Mouse (Mus musculus): Measurements from ENCODE around the gene Tmem125. TPM values are rescaled to one million over a fixed set of nuclear protein-coding genes. Genes with fewer than 3 reads are reported as not detected.

Gene Tmem125
- total and polyA plus RNA-seq, 2 experiments from 2014 or later, result 0.14 to 0.22 TPM

DNA sequence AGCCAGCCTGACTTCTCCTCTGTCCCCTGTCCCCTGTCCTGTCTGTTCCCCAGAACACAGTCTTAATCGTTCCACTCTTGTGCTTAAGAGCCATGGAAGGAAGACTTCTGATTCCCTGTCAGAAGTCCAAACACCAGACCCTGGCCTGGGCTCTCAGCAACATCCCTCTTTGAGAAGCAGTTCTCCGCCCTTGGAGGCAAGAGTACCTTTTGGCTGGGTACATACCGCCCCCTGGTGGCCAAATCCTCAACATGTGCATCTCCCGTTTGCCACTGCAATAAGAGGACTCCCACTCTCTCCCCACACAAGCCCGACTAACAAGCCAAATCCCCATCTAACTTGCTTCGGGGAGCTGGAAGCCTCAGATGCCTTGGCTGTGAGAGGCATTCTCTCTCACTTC is 32.3 kb upstream of the Tmem125 start:
- Histone ChIP-seq H3K9me3 (ENCODE audit: low read length) (no peaks in the 10 kb centered on the region), H3K4me1 (ENCODE audit: insufficient read depth, low read length) (no peaks in the 10 kb centered on the region), H3K4me3 (ENCODE audit: low read depth, low read length) (no peak overlapping the region), H3K27me3 (ENCODE audit: insufficient read depth, low read length) (no peaks in the 10 kb centered on the region), H3K9ac (replicated peaks; ENCODE audit: low read length, poor library complexity, severe bottlenecking) (no peak overlapping the region), H3K4me2 (ENCODE audit: low read depth, low read length, poor library complexity, severe bottlenecking) (no peak overlapping the region), H3K27ac (ENCODE audit: low read depth, low read length) (no peak overlapping the region), H3K36me3 (ENCODE audit: insufficient read depth, low read length) (no peaks in the 10 kb centered on the region)
- DNase-seq (ENCODE audit: low spot score) (peak; percentile 91), ATAC-seq (ENCODE audit: low FRiP score) (0 out of 2 replicates have a peak, but pooled peaks have one; percentile 28)
- TF ChIP-seq CTCF (IDR thresholded peaks at IDR 0.05), result peak; percentile 92
- 9% methylated on average over 6 of the region's 6 CpGs for WGBS

DNA sequence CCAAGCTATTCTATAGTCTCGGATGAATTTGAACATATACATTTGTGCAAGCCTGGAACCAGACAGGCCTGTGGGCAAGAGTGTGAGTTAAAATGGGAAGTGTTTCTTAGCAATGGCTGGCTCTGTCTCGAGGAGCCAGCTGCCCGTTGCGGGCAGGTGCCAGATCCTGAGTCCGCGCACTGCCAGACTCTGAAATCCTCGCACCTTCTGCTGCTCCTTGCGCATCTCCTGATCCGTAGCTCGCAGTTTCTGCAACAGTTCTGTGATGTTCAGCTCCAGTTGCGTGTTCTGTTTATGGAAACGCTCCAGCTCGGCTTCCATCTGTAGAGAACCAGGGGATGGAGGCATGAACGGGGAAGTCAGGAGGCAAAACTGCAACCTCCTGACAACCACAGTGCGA is 27.6 kb upstream of the Tmem125 start:
- H3K9ac ChIP-seq (replicated peaks; ENCODE audit: low read length, poor library complexity, severe bottlenecking), result no peak overlapping the region
- H3K4me1 ChIP-seq (ENCODE audit: insufficient read depth, low read length), result no peaks in the 10 kb centered on the region
- no peak for DNase-seq (ENCODE audit: low spot score)
- no peak for ATAC-seq (ENCODE audit: low FRiP score)
- no peak for TF ChIP-seq CTCF (IDR thresholded peaks at IDR 0.05)
- no peak overlapping the region for H3K4me2 ChIP-seq (ENCODE audit: low read depth, low read length, poor library complexity, severe bottlenecking)
- WGBS, result 85% methylated on average over 15 of the region's 15 CpGs
- H3K27ac ChIP-seq (ENCODE audit: low read depth, low read length), result no peak overlapping the region
- no peaks in the 10 kb centered on the region for H3K36me3 ChIP-seq (ENCODE audit: insufficient read depth, low read length)
- H3K4me3 ChIP-seq (ENCODE audit: low read depth, low read length), result no peak overlapping the region
- H3K27me3 ChIP-seq (ENCODE audit: insufficient read depth, low read length), result no peaks in the 10 kb centered on the region
- H3K9me3 ChIP-seq (ENCODE audit: low read length), result no peaks in the 10 kb centered on the region

DNA sequence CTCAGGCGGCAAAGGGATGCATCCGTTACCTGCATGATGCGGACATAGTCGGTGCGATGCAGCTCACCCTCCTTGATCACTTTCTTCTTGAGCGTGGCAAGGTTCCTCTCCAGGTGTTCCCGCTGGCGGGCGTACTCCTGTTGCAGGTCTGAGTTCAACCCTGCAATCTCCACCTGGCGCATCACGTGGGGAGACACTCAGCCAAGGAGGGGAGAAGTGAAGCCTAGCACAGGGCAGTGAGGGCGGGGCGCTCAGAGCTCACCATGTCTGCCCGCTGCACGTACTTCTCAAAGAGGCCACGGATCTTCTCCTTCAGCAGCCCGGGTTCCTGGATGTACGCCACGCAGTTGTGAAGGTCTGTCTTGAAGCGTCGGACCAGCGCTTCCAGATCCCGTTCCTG is 25.5 kb upstream of the Tmem125 start:
- Histone ChIP-seq H3K4me1 (ENCODE audit: insufficient read depth, low read length) (no peaks in the 10 kb centered on the region), H3K27me3 (ENCODE audit: insufficient read depth, low read length) (no peaks in the 10 kb centered on the region), H3K4me2 (ENCODE audit: low read depth, low read length, poor library complexity, severe bottlenecking) (no peak overlapping the region), H3K9ac (replicated peaks; ENCODE audit: low read length, poor library complexity, severe bottlenecking) (no peak overlapping the region), H3K27ac (ENCODE audit: low read depth, low read length) (no peak overlapping the region), H3K36me3 (ENCODE audit: insufficient read depth, low read length) (no peaks in the 10 kb centered on the region), H3K9me3 (ENCODE audit: low read length) (no peaks in the 10 kb centered on the region), H3K4me3 (ENCODE audit: low read depth, low read length) (no peak overlapping the region)
- TF ChIP-seq CTCF (IDR thresholded peaks at IDR 0.05), result no peak
- 74% methylated on average over 23 of the region's 23 CpGs for WGBS
- no peak for ATAC-seq (ENCODE audit: low FRiP score)
- no peak for DNase-seq (ENCODE audit: low spot score)

- H3K36me3 ChIP-seq (ENCODE audit: insufficient read depth, low read length), result no peaks in the 10 kb centered on the region
- no peak overlapping the region for H3K9ac ChIP-seq (replicated peaks; ENCODE audit: low read length, poor library complexity, severe bottlenecking)
- no peaks in the 10 kb centered on the region for H3K9me3 ChIP-seq (ENCODE audit: low read length)
- WGBS, result 74% methylated on average over 10 of the region's 10 CpGs
- no peaks in the 10 kb centered on the region for H3K27me3 ChIP-seq (ENCODE audit: insufficient read depth, low read length)
- no peak for ATAC-seq (ENCODE audit: low FRiP score)
- H3K4me1 ChIP-seq (ENCODE audit: insufficient read depth, low read length), result no peaks in the 10 kb centered on the region
- DNase-seq (ENCODE audit: low spot score), result no peak
- no peak overlapping the region for H3K27ac ChIP-seq (ENCODE audit: low read depth, low read length)
- TF ChIP-seq CTCF (IDR thresholded peaks at IDR 0.05), result no peak
- no peak overlapping the region for H3K4me2 ChIP-seq (ENCODE audit: low read depth, low read length, poor library complexity, severe bottlenecking)
- no peak overlapping the region for H3K4me3 ChIP-seq (ENCODE audit: low read depth, low read length)
These were observed 24.9 kb upstream of the Tmem125 start for GRCm38 (mm10) chr4:118568709-118569108.

GRCm38 (mm10) chr4:118566161-118566676 is 22.4 kb upstream of the Tmem125 start:
- Histone ChIP-seq H3K27ac (ENCODE audit: low read depth, low read length) (no peak overlapping the region), H3K4me3 (ENCODE audit: low read depth, low read length) (no peak overlapping the region), H3K9me3 (ENCODE audit: low read length) (no peaks in the 10 kb centered on the region), H3K9ac (replicated peaks; ENCODE audit: low read length, poor library complexity, severe bottlenecking) (no peak overlapping the region), H3K4me2 (ENCODE audit: low read depth, low read length, poor library complexity, severe bottlenecking) (no peak overlapping the region), H3K4me1 (ENCODE audit: insufficient read depth, low read length) (no peaks in the 10 kb centered on the region), H3K27me3 (ENCODE audit: insufficient read depth, low read length) (no peaks in the 10 kb centered on the region), H3K36me3 (ENCODE audit: insufficient read depth, low read length) (no peaks in the 10 kb centered on the region)
- DNase-seq (ENCODE audit: low spot score) (peak; percentile 59), ATAC-seq (ENCODE audit: low FRiP score) (no peak)
- 37% methylated on average over 7 of the region's 7 CpGs for WGBS
- TF ChIP-seq CTCF (IDR thresholded peaks at IDR 0.05), result peak; percentile 84

DNA sequence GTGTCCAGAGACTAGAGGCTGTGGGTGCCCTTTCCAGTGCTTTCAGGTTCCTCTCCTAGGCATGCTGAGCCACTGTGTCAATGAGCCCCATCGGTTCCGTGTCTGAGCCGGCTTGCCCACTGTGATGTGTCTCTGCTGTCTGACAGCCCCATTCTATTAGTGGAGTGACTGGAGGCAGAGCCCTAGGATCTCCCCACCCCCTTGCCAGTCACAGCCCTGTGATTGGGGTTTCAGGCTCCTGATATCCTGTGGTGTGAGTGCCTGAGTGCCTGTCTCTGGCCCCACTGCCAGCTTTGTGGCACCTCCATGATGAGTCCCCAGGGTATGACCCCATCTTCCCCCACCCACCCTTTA is 21.1 kb upstream of the Tmem125 start:
- no peak for TF ChIP-seq CTCF (IDR thresholded peaks at IDR 0.05)
- ATAC-seq (ENCODE audit: low FRiP score) (peak; percentile 48; the same call in 1 of the 2 replicates), DNase-seq (ENCODE audit: low spot score) (no peak)
- Histone ChIP-seq H3K9ac (replicated peaks; ENCODE audit: low read length, poor library complexity, severe bottlenecking) (no peak overlapping the region), H3K4me1 (ENCODE audit: insufficient read depth, low read length) (no peaks in the 10 kb centered on the region), H3K4me2 (ENCODE audit: low read depth, low read length, poor library complexity, severe bottlenecking) (no peak overlapping the region), H3K27me3 (ENCODE audit: insufficient read depth, low read length) (no peaks in the 10 kb centered on the region), H3K9me3 (ENCODE audit: low read length) (no peaks in the 10 kb centered on the region), H3K27ac (ENCODE audit: low read depth, low read length) (no peak overlapping the region), H3K36me3 (ENCODE audit: insufficient read depth, low read length) (no peaks in the 10 kb centered on the region), H3K4me3 (ENCODE audit: low read depth, low read length) (no peak overlapping the region)
- 15% methylated on average over 3 of the region's 3 CpGs for WGBS

Data from midbrain, postnatal 0 days (tissue).